In the genomic region with DNA sequence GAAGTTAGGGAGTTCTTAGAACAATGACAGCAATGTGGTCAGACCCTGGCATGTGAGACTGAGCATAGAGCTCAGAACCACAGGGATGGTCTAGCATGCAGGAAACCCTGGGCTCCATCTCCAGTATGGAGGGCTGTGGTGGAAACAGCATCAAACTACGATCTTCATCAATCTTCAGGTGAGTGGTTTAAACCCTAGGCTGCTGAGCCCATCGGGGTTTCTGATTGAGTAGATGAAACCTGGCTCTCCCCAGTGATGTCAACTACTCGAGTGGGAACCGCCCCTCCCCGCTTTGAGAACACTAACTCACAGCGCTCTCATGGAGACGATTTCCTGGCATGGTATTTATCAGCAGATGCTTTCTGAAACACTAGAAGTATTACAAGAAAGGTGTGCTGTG, we compare ENCODE assay signal across 11 mouse cellular contexts.
"Had no signal": no experiment of that assay in that cellular context is flagged by ENCODE, and none has a peak within 500 bp of the region (broad histone marks: within the 10 kb centered on the region; RNA-seq: fewer than 3 reads in every experiment).

No protein-coding gene starts in this region.

- DNase-seq: kidney, adult 9 months; kidney, postnatal 14 days; layer of hippocampus, adult 9-11 months; liver; lung, postnatal 10 days; lung, postnatal 36 days; thymus, adult 18-20 months; thymus, postnatal 36 days had no signal

- ATAC-seq: liver, embryonic 12.5 days; midbrain, embryonic 13.5 days; midbrain, embryonic 16.5 days had no signal
